Mouse (Mus musculus) erythroblast, embryonic 14.5 days (primary cell): ENCODE data around the gene Pum1.

Experiments
- GATA1 ChIP-seq: IDR thresholded peaks from 2 replicates; pipeline ENCODE4 v1.6.1; 2012; ENCODE audit warnings: low read length, inconsistent platforms, mixed read lengths
- TAL1 ChIP-seq: IDR thresholded peaks from 3 replicates; pipeline ENCODE4 v1.6.1; 2012; ENCODE audit warnings: low read length, inconsistent platforms, mixed read lengths

DNA sequence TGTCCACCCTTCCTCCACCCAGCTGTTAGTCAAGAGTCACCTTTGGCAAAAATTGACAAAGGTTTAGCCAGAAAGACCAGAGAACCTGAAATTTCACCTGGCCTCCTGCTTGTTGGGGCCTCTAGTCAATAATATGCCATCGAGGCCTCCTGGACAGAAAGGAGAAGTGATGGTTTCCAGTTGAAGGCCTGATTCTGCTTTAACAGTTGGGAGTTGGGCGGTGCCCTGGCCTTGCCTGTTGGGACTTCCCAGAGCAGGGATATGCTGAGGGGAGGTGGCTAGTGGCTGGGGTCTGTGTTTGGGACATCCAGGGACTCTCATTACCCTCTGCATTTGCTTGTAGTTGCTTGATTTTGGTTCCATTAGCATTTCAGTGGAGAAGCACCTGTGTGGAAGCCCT, 119.4 kb downstream of the Pum1 start:
- no peak for TF ChIP-seq TAL1
- TF ChIP-seq GATA1: no peak
